Mouse (Mus musculus) layer of hippocampus, adult 18-20 months (tissue): ENCODE data around the gene Lrrc17. TPM values are rescaled to one million over a fixed set of nuclear protein-coding genes. Genes with fewer than 3 reads are reported as not detected.
"Not testable (repeated sequence)": the region's sequence is repeated elsewhere in the genome, so short reads cannot be mapped to it uniquely, and the experiment has no call there.

Experiments
- DNase-seq, 2 experiments: peaks; one replicate each; pipeline ENCODE4 v3.0.0; 2022; ENCODE audit warnings: low spot score in 2 of 2
- total RNA-seq, 2 experiments: library from RNA; stranded (reverse); gene quantifications; 2 replicates each; pipeline ENCODE4 v1.2.3; 2021

Lrrc17 gene
- total RNA-seq, 2 experiments from 2014 or later: 0.15 to 0.20 TPM

DNA sequence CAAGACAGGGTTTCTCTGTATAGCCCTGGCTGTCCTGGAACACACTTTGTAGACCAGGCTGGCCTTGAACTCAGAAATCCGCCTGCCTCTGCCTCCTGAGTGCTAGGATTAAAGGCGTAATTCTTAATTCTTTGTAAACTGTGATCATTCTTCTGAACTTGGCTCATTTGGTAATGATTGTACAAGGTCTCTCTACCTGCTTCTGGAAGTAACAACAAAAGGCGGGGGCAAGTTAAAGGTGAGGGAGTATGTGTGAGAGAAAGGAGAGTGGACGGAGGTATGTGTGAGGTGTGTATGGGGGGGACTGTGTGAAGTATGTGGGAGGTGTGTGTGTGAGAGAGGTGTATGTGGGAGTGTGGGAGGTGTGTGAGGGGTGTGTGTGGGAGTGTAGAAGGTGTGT lies 56.6 kb downstream of the Lrrc17 start:
- no peak for DNase-seq

DNA sequence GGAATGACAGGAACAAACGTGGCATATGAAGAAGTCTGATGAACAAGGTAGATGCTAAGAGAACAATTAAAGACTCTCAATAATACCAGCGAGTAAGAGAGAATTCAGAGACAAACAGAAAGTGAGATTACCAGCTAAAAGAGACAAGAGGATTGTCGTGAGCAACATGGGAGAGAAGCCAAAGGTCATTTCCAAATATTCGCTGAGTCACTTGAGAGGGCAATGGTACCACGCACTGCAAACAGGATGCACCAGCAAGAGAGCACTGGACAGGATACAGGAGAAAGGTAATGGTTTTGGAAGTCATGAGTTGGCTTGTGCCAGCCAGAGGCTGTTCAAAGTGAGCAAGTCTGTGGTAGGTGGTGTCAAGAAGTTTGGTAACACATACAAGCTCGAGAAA lies 62.6 kb downstream of the Lrrc17 start:
- no peak for DNase-seq

DNA sequence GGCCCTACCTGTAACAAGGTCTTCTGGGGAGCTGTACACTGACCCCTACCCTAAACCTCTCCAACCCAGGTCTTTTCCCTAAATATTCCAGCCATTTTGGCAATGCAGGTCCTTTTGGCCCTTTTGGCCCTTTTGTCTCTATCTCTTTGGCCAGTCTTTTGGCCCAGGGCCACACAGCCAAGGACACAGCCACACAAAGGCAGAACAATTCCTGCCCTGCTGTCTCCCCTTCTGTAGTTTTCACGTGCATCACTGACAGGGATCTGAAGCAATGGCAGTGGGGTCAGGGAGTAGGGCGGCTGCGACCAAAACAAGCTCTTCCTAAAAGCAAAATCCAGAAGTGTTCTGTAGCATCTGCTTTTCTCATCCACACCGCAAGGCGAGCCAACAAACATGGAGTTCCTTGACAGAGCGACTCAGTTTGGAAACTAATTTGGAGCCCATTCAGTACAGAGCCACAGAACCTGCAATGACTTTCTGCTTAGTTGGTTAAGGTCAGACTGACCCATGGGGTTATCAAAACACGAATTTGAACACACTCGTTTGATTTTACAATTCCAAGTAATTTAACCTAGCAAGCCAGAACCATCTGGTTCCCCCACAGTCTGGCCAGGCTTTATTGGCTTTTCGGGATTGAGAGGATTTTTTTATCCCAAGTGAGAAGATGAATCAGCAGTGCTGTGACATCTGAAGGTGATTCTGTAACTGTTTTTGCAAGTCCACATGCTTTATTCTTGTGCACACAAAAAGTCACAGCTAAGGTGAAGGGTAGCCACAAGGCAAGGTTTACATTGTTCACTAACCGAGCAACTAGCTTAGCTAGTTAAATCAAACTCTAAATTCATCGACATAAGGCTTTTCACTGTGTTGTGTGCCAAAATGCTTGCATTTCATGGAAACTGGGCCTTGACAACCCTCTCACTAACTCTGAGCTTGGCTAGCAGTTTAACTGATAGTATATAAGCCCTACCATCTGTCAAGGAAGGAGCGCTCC lies 65.2 kb downstream of the Lrrc17 start:
- DNase-seq: peak; percentile 22 to 59

DNA sequence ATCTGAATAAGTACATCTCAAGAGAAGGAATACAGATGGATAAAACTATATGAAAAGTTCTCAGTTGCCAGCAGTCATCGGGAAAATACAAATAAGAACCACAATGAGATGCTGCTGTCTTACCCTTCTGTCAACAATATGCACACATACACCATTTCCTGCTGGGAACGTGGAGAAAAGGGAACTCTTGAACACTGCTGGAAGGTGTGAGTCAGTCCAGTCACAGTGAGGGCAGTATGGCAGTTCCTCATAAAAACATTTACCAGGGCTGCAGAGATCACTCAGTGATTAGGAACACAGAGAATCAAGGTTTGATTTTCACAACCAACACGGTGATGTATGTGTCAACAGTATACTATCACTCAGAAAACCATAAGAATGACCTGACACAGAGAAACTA lies 67.6 kb downstream of the Lrrc17 start:
- no peak for DNase-seq

DNA sequence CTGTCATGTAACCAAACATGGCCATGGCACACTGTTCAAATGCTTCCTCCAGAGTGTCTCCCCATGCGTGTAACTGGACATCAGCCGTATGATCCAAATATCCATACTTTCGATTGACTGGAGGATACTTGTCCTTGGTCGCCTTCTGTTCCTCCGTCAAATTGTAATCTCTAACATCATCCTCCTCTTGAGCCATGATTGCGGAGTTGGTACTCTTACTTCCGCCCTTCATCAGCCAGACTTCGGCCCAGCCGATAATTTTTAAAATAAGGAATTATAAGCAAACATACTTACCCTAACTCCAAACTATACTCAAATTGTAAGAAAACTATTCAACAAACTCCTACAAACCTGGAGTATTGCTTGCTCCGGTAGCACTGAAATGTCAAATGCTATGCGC lies 70.9 kb downstream of the Lrrc17 start:
- not testable (repeated sequence) for DNase-seq

DNA sequence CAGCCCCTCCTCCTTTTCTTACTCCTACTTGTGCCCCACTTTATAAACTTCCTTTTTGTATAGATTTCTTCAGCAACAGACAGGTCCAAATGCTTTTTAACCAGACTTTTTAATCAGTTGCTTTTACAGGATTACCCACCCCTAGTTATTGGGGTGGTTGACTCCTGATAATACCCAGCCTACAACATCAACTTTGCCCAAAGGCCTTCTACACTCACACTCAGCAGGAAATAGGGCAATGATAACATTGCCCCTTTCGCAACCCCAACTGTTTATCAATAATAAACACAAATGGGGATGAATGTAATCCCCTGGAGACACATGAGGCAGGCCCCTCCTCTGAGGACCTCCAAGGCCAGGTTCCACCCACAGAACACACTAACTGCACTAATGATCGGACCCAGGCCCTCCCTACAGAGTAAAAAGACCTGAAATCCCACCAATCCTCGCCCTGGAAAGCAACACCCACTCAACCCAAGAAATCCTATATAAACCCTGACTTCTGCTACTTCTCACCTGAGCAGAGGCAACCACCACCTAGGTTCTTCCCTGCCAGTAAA lies 73.2 kb downstream of the Lrrc17 start:
- DNase-seq: no peak

Other genes with a start within 250 kb of the Lrrc17 start
- 1 to 10 TPM; 1.9 to 2.0 TPM for gene Fgl2, start 170.9 kb upstream of the Lrrc17 start, total RNA-seq
- under 1 TPM; 0.48 to 0.69 TPM for gene Ccdc146, start 118.9 kb upstream of the Lrrc17 start, total RNA-seq
- gene Fam185a, start 118.6 kb upstream of the Lrrc17 start, total RNA-seq: 10 to 100 TPM; 12.7 to 14.1 TPM
- gene Fbxl13, start 102.1 kb downstream of the Lrrc17 start, total RNA-seq: under 1 TPM in 1 of 2 experiments, not detected in 1; 0.35 TPM
- 10 to 100 TPM; 21.4 to 22.3 TPM for gene Armc10, start 102.3 kb downstream of the Lrrc17 start, total RNA-seq
- 10 to 100 TPM; 31.6 to 31.8 TPM for gene Napepld, start 157.8 kb downstream of the Lrrc17 start, total RNA-seq
- 10 to 100 TPM; 76.1 to 87.9 TPM for gene Pmpcb, start 193.6 kb downstream of the Lrrc17 start, total RNA-seq
- 10 to 100 TPM; 29.8 to 31.1 TPM for gene Dnajc2, start 241.7 kb downstream of the Lrrc17 start, total RNA-seq
- gene Psmc2, start 241.7 kb downstream of the Lrrc17 start, total RNA-seq: 100 to 1,000 TPM; 113 to 117 TPM